Mouse (Mus musculus) embryonic facial prominence, embryonic 13.5 days (tissue): ENCODE results near the gene Eif2d. TPM values are rescaled to one million over a fixed set of nuclear protein-coding genes. Genes with fewer than 3 reads are reported as not detected.
"Not testable (repeated sequence)": the region's sequence is repeated elsewhere in the genome, so short reads cannot be mapped to it uniquely, and the experiment has no call there.

ENCODE experiments used
- ATAC-seq: fragments of 200-750 bp; cut with Nextera tagmentation; 2 replicates; pipeline ENCODE4 v1.8.0; 2017; ENCODE audit warnings: low read depth; ENCODE audit not compliant: insufficient number of reproducible peaks, insufficient read depth, low FRiP score, low TSS enrichment
- H3K27ac ChIP-seq: fragments of 300-500 bp; sonication (generic); 2 replicates; pipeline ENCODE4 v1.5.1; 2015; ENCODE audit warnings: moderate library complexity, mild to moderate bottlenecking, inconsistent platforms
- H3K27me3 ChIP-seq: fragments of 300-500 bp; sonication (generic); 2 replicates; pipeline ENCODE4 v1.6.1; 2015; ENCODE audit warnings: mild to moderate bottlenecking, inconsistent platforms
- H3K36me3 ChIP-seq: fragments of 300-500 bp; sonication (generic); 2 replicates; pipeline ENCODE4 v1.6.1; 2015; ENCODE audit warnings: mild to moderate bottlenecking, inconsistent platforms
- H3K4me1 ChIP-seq: fragments of 300-500 bp; sonication (generic); 2 replicates; pipeline ENCODE4 v1.6.1; 2015; ENCODE audit warnings: inconsistent platforms
- H3K4me2 ChIP-seq: fragments of 300-500 bp; sonication (generic); 2 replicates; pipeline ENCODE4 v1.6.1; 2015; ENCODE audit warnings: moderate library complexity, mild to moderate bottlenecking, inconsistent platforms
- H3K4me3 ChIP-seq: fragments of 300-500 bp; sonication (generic); 2 replicates; pipeline ENCODE4 v1.5.1; 2015; ENCODE audit warnings: mild to moderate bottlenecking, inconsistent platforms
- H3K9ac ChIP-seq: fragments of 300-500 bp; sonication (generic); 2 replicates; pipeline ENCODE4 v1.6.1; 2015; ENCODE audit warnings: mild to moderate bottlenecking, inconsistent platforms
- H3K9me3 ChIP-seq: fragments of 300-500 bp; sonication (generic); 2 replicates; pipeline ENCODE4 v1.6.1; 2016; ENCODE audit warnings: inconsistent platforms
- WGBS: fragments of 180-500 bp; shearing (Covaris S2); methylation state at CpG from one replicate; pipeline ENCODE4 v1.1.7; 2015; ENCODE audit warnings: mixed read lengths; 5-methylcytosine and 5-hydroxymethylcytosine counted together
- polyA plus RNA-seq: library from polyadenylated mRNA; unstranded; fragments of >200 nt; fragmentation: Nextera tagmentation; extraction: Ambion mirVana; gene quantifications from 2 replicates; pipeline ENCODE4 v1.2.1, GENCODE M21; 2015

The Eif2d gene
- polyA plus RNA-seq, 1 experiment from 2014 or later: 68.7 TPM

DNA sequence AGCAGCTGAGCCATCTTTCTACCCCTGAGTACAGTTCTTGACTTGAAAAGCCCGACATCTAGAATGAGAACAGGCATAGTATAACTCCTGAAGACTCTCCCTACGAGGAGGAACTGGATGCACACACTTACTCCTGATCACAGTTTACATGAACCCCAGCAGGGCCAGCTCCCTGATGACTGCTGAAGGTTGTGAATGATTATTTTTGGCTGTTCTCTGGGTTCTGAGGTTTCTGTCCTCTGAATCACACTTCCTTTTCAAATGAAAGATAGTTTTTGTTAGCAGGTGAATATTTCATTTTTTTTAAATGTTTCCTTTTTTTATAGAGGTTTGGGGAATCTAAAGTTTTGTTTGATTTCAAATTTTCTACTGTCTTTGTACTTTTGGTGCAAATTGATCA is 11.5 kb upstream of the Eif2d start:
- Histone ChIP-seq H3K4me2 (no peak overlapping the region), H3K4me1 (peaks cover 8% of the 10 kb centered on the region; the same call in 1 of the 2 replicates), H3K9ac (no peak overlapping the region), H3K36me3 (no peaks in the 10 kb centered on the region), H3K27ac (no peak overlapping the region), H3K9me3 (no peaks in the 10 kb centered on the region), H3K4me3 (no peak overlapping the region), H3K27me3 (0 out of 2 replicates have a peak, but pooled peaks cover 3% of the 10 kb centered on the region)
- WGBS: 60% methylated on average over 2 of the region's 2 CpGs
- ATAC-seq: no peak

- Histone ChIP-seq H3K4me1 (peaks cover 8% of the 10 kb centered on the region; the same call in 1 of the 2 replicates), H3K36me3 (no peaks in the 10 kb centered on the region), H3K27me3 (no peaks in the 10 kb centered on the region), H3K27ac (no peak overlapping the region), H3K4me3 (no peak overlapping the region), H3K4me2 (no peak overlapping the region), H3K9ac (no peak overlapping the region), H3K9me3 (no peaks in the 10 kb centered on the region)
- 70% methylated on average over 1 of the region's 1 CpGs for WGBS
- no peak for ATAC-seq
Measured at GRCm38 (mm10) chr1:131142472-131142871, 10.5 kb upstream of the Eif2d start.

DNA sequence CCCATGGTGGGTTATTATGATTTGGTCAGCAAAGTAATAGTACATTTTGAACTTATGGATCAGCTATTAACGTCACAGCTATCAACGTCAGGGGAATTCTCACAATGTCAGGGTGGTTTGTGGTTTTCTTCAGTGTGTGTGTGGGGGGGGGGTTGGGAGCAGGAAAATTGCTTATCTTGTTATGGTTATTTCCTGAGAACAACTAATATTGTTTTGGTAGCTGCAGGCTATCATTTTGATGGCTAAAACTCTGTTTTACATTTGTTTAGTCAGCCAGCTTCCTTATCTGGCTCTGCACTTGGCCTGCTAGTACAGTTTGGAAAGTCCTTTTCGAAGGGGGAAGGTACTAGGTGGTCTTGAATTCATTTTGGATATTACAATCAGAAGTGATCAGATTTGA is 7.8 kb upstream of the Eif2d start:
- not testable (repeated sequence) for H3K4me3 ChIP-seq, H3K4me1 ChIP-seq, H3K9ac ChIP-seq, H3K9me3 ChIP-seq, H3K4me2 ChIP-seq, H3K27me3 ChIP-seq, H3K36me3 ChIP-seq, ATAC-seq, H3K27ac ChIP-seq
- 78% methylated on average over 3 of the region's 3 CpGs for WGBS

DNA sequence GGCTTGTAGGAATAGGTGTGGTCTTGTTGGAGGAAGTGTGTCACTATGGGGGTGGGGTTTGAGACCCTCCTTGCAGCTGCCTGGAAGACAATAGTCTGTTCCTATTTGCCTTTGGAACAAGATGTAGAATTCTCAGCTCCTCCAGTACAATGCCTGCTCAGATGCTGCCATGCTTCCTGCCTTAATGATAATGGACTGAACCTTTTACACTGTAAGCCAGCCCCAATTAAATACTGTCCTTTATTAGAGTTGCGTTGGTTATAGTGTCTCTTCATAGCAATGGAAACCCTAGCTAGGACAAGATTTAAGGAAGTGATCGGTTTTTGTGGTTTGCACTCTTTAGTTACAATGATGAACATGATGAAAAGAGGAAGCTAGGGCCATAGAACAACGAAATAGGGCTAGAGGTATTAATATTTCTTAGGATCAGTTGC is 6.8 kb upstream of the Eif2d start:
- H3K27me3 ChIP-seq: no peaks in the 10 kb centered on the region
- no peak overlapping the region for H3K9ac ChIP-seq
- ATAC-seq: no peak
- H3K4me3 ChIP-seq: no peak overlapping the region
- H3K36me3 ChIP-seq: no peaks in the 10 kb centered on the region
- no peaks in the 10 kb centered on the region for H3K4me1 ChIP-seq
- 80% methylated on average over 3 of the region's 3 CpGs for WGBS
- H3K4me2 ChIP-seq: no peak overlapping the region
- H3K27ac ChIP-seq: no peak overlapping the region
- no peaks in the 10 kb centered on the region for H3K9me3 ChIP-seq

GRCm38 (mm10) chr1:131149496-131149895 is 3.5 kb upstream of the Eif2d start:
- Histone ChIP-seq H3K27ac (no peak overlapping the region), H3K27me3 (no peaks in the 10 kb centered on the region), H3K4me1 (peaks cover 12% of the 10 kb centered on the region), H3K9me3 (no peaks in the 10 kb centered on the region), H3K4me3 (no peak overlapping the region), H3K36me3 (no peaks in the 10 kb centered on the region), H3K4me2 (no peak overlapping the region), H3K9ac (no peak overlapping the region)
- ATAC-seq: no peak
- WGBS: 64% methylated on average over 1 of the region's 1 CpGs

DNA sequence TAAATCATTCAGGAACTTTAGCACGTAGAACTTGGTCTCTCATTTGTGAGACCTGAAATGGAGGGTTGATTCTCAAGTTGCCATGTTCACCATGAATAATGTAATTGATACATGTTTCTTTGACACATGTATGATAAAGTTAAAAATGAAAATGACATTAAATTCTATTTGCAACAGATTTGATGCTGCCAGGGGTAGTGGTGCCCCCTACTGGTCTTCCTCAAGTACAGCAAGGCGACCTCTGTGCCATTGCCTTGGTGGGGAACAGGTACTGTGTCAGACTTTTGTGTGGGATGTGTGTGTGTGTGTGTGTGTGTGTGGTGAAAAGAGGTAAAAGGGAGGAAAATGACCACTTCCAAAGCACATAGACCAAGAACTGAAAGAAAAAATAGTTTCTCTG is 2.5 kb downstream of the Eif2d start:
- H3K4me2 ChIP-seq: no peak overlapping the region
- no peaks in the 10 kb centered on the region for H3K9me3 ChIP-seq
- ATAC-seq: no peak
- WGBS: 45% methylated on average over 2 of the region's 2 CpGs
- no peak overlapping the region for H3K9ac ChIP-seq
- no peak overlapping the region for H3K4me3 ChIP-seq
- peaks cover 12% of the 10 kb centered on the region for H3K4me1 ChIP-seq
- H3K27ac ChIP-seq: no peak overlapping the region
- H3K36me3 ChIP-seq: peaks cover 19% of the 10 kb centered on the region
- H3K27me3 ChIP-seq: no peaks in the 10 kb centered on the region

DNA sequence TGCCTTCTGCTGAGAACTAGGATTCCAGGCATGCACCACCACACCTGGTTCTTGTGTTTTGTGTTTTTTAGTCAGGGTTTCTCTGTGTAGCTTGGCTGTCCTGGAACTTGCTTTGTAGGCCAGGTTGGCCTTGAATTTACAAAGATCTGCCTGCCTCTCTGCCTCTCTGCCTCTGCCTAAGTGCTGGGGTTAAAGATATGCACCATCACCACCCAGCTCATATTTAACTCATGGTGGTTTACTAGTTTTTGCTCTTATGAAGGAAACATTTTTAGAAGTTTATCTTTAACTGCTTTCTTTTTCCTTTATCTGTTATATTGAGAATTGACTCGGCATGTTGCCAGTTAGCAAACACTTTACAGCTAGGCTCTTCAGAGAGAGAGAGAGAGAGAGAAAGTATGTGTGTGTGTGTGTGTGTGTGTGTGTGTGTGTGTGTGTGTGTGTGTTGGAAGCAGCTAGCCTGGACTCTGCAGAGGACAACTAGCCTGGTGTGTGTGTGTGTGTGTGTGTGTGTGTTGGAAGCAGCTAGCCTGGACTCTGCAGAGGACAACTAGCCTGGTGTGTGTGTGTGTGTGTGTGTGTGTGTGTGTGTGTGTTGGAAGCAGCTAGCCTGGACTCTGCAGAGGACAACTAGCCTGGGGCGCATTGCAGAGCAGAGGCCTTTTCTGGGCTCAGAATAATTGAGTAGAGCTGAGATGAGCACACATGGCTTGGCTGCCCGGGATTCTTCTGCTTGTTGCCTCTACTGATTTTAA is 6.8 kb downstream of the Eif2d start:
- WGBS: 82% methylated on average over 3 of the region's 3 CpGs
- not testable (repeated sequence) for H3K9ac ChIP-seq, H3K4me1 ChIP-seq, H3K4me2 ChIP-seq, H3K9me3 ChIP-seq, H3K27me3 ChIP-seq, H3K4me3 ChIP-seq, H3K27ac ChIP-seq
- peaks cover 56% of the 10 kb centered on the region for H3K36me3 ChIP-seq
- peak; percentile 48; the same call in 1 of the 2 replicates for ATAC-seq

DNA sequence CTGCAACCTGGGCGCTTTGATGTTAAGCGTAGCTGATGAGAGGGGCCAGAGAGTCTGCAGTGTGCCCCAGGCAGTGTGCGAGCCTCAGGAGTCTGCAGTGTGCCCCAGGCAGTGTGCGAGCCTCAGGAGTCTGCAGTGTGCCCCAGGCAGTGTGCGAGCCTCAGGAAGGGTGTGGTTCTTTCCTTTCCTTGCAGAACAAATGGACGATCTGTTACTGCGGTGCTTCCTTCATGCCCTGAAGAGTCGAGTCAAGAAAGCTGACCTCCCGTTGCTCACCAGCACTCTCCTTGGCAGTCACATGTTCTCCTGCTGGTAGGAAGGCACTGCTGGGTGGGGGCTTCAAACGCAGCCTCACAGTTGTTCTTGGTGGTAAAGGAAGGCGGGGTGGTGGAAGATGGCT is 8.1 kb downstream of the Eif2d start:
- no peak overlapping the region for H3K27ac ChIP-seq
- no peak; the same call in 1 of the 2 replicates for ATAC-seq
- H3K4me2 ChIP-seq: no peak overlapping the region
- peaks cover 70% of the 10 kb centered on the region for H3K36me3 ChIP-seq
- H3K9ac ChIP-seq: no peak overlapping the region
- no peak overlapping the region for H3K4me3 ChIP-seq
- H3K9me3 ChIP-seq: no peaks in the 10 kb centered on the region
- no peaks in the 10 kb centered on the region for H3K4me1 ChIP-seq
- 82% methylated on average over 11 of the region's 11 CpGs for WGBS
- H3K27me3 ChIP-seq: no peaks in the 10 kb centered on the region

DNA sequence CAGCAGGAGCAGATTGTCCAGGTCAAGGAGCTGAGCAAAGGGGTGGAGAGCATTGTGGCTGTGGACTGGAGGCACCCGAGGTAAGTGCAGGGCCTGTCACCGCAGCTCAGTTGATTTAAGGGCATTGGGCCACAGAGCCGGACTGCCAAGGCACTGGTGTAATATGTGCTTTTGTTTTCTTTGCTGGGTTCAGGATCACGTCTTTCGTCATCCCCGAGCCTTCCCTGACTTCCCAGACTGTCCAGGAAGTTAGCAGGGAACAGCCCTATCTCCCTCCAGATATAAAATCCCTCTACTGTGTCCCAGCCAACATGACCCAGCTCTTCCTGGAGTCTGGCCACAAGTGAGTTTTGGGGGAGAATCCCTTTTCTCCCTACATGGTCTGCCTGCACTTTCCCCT is 11.4 kb downstream of the Eif2d start:
- H3K4me2 ChIP-seq: no peak overlapping the region
- H3K27ac ChIP-seq: no peak overlapping the region
- no peak for ATAC-seq
- H3K9ac ChIP-seq: no peak overlapping the region
- 94% methylated on average over 6 of the region's 6 CpGs for WGBS
- H3K4me1 ChIP-seq: no peaks in the 10 kb centered on the region
- peaks cover 86% of the 10 kb centered on the region for H3K36me3 ChIP-seq
- H3K4me3 ChIP-seq: no peak overlapping the region
- H3K27me3 ChIP-seq: no peaks in the 10 kb centered on the region
- no peaks in the 10 kb centered on the region for H3K9me3 ChIP-seq

GRCm38 (mm10) chr1:131167612-131168011 is 14.6 kb downstream of the Eif2d start:
- 92% methylated on average over 10 of the region's 10 CpGs for WGBS
- Histone ChIP-seq H3K36me3 (peaks cover 95% of the 10 kb centered on the region), H3K4me3 (no peak overlapping the region), H3K9me3 (no peaks in the 10 kb centered on the region), H3K27ac (no peak overlapping the region), H3K27me3 (no peaks in the 10 kb centered on the region), H3K4me2 (no peak overlapping the region), H3K9ac (no peak overlapping the region), H3K4me1 (no peaks in the 10 kb centered on the region)
- no peak for ATAC-seq

- Histone ChIP-seq H3K36me3 (peaks cover 97% of the 10 kb centered on the region), H3K27ac (no peak overlapping the region), H3K4me2 (no peak overlapping the region), H3K4me3 (no peak overlapping the region), H3K9ac (no peak overlapping the region), H3K27me3 (no peaks in the 10 kb centered on the region), H3K4me1 (no peaks in the 10 kb centered on the region), H3K9me3 (no peaks in the 10 kb centered on the region)
- ATAC-seq: no peak
- 88% methylated on average over 7 of the region's 7 CpGs for WGBS
Measured at GRCm38 (mm10) chr1:131173001-131173400, 20.0 kb downstream of the Eif2d start.

- H3K36me3 ChIP-seq: peaks cover 97% of the 10 kb centered on the region
- ATAC-seq: no peak
- no peak overlapping the region for H3K4me3 ChIP-seq
- H3K27ac ChIP-seq: no peak overlapping the region
- 87% methylated on average over 6 of the region's 6 CpGs for WGBS
- no peaks in the 10 kb centered on the region for H3K4me1 ChIP-seq
- H3K9me3 ChIP-seq: no peaks in the 10 kb centered on the region
- no peak overlapping the region for H3K4me2 ChIP-seq
- no peak overlapping the region for H3K9ac ChIP-seq
- H3K27me3 ChIP-seq: no peaks in the 10 kb centered on the region
Measured at GRCm38 (mm10) chr1:131173809-131174208, 20.8 kb downstream of the Eif2d start.
